Mouse (Mus musculus): ENCODE data around the gene Sesn2. TPM values are rescaled to one million over a fixed set of nuclear protein-coding genes. Genes with fewer than 3 reads are reported as not detected.
A peak's percentile ranks its signal among the peaks of the same experiment; 100 is the strongest.
"Not testable (repeated sequence)": the region's sequence is repeated elsewhere in the genome, so short reads cannot be mapped to it uniquely, and the experiment has no call there.

The Sesn2 gene
- 10.2 and 10.3 TPM in 2 replicates for polyA plus RNA-seq (2016; fragmentation: Nextera tagmentation; extraction: Ambion mirVana)

DNA sequence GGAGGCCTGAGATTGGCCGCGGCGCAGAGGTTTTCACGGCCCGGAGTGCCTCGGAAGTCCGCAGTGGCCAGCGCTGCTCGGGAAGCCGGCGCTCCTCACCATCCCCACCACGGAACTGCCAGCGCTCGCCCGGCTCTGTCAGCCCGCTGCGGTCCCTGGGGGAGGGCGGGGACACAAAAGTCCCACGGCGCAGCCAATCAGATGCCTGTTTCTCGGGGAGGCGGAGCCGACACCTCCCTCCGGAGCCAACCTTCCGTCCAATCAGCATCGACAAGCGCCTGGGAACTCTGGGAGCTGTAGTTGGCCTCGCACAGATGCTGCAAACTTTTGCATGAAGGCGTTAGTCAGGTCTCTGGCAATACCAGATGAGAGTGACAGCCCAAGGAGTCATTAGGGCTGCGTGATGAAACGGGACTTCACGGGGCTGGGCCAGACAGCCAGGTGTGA lies at the start of gene Sesn2:
Gene Sesn2, minus strand, starts transcription at position 150 of the 447 bp plus-strand sequence.
- Histone ChIP-seq H3K9me3 (no peaks in the 10 kb centered on the region), H3K4me1 (peaks cover 10% of the 10 kb centered on the region), H3K27ac (0 out of 2 replicates have a peak within 1 kb of the TSS, but pooled peaks have one; percentile 26), H3K4me2 (replicated peaks) (peak within 1 kb of the TSS; percentile 92), H3K27me3 (replicated peaks) (no peaks in the 10 kb centered on the region), H3K9ac (peak within 1 kb of the TSS; percentile 73), H3K4me3 (peak within 1 kb of the TSS; percentile 71), H3K36me3 (no peaks in the 10 kb centered on the region)
- under 1% methylated on average over 32 of the region's 32 CpGs for WGBS
- ATAC-seq (ENCODE audit: low FRiP score, low read depth), result peak; percentile 90

- not testable (repeated sequence) for H3K4me3 ChIP-seq; H3K4me1 ChIP-seq; H3K4me2 ChIP-seq (replicated peaks); H3K27ac ChIP-seq; H3K27me3 ChIP-seq (replicated peaks); ATAC-seq (ENCODE audit: low FRiP score, low read depth); H3K9me3 ChIP-seq; H3K9ac ChIP-seq
- 87% methylated on average over 7 of the region's 7 CpGs for WGBS
- H3K36me3 ChIP-seq, result peaks cover 42% of the 10 kb centered on the region
Measured at GRCm38 (mm10) chr4:132555550-132555949, 45.2 kb upstream of the Sesn2 start.

- no peak overlapping the region for H3K4me3 ChIP-seq
- no peaks in the 10 kb centered on the region for H3K27me3 ChIP-seq (replicated peaks)
- no peak for ATAC-seq (ENCODE audit: low FRiP score, low read depth)
- no peak overlapping the region for H3K27ac ChIP-seq
- no peaks in the 10 kb centered on the region for H3K9me3 ChIP-seq
- no peak overlapping the region for H3K9ac ChIP-seq
- no peak overlapping the region for H3K4me2 ChIP-seq (replicated peaks)
- no peaks in the 10 kb centered on the region for H3K4me1 ChIP-seq
- H3K36me3 ChIP-seq, result peaks cover 50% of the 10 kb centered on the region
- 87% methylated on average over 8 of the region's 8 CpGs for WGBS
Measured at GRCm38 (mm10) chr4:132554653-132555052, 44.4 kb upstream of the Sesn2 start.

- Histone ChIP-seq H3K9ac (no peak overlapping the region), H3K4me1 (no peaks in the 10 kb centered on the region), H3K9me3 (no peaks in the 10 kb centered on the region), H3K27ac (no peak overlapping the region), H3K4me3 (no peak overlapping the region), H3K27me3 (replicated peaks) (no peaks in the 10 kb centered on the region), H3K4me2 (replicated peaks) (no peak overlapping the region), H3K36me3 (peaks cover 54% of the 10 kb centered on the region)
- no peak for ATAC-seq (ENCODE audit: low FRiP score, low read depth)
- WGBS, result 74% methylated on average over 5 of the region's 5 CpGs
Measured at GRCm38 (mm10) chr4:132554221-132554620, 43.9 kb upstream of the Sesn2 start.

DNA sequence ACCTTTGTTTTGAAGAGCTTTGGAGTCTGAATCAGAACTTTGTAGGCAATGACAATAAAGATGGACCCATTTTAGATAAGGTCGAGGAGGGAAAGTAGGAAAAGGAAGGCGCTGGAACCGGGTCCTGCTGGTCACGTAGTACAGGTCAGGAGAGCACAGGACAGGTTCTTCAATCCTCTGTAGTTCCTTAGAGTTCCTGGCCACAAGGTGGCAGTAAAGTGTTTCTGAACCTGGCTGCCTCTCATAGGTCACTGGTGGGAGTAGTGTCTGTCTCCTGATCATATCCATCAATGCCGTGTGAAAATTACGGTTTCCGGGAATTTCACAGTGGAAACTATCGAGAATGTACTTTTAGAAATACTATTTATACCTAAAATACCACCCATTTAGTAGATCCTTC lies 35.5 kb upstream of the Sesn2 start:
- no peak overlapping the region for H3K4me2 ChIP-seq (replicated peaks)
- WGBS, result 51% methylated on average over 8 of the region's 8 CpGs
- H3K9me3 ChIP-seq, result no peaks in the 10 kb centered on the region
- H3K9ac ChIP-seq, result no peak overlapping the region
- no peak overlapping the region for H3K4me3 ChIP-seq
- peaks cover 93% of the 10 kb centered on the region for H3K36me3 ChIP-seq
- H3K4me1 ChIP-seq, result no peaks in the 10 kb centered on the region
- no peak overlapping the region for H3K27ac ChIP-seq
- H3K27me3 ChIP-seq (replicated peaks), result no peaks in the 10 kb centered on the region
- no peak for ATAC-seq (ENCODE audit: low FRiP score, low read depth)

GRCm38 (mm10) chr4:132542724-132543123 lies 32.4 kb upstream of the Sesn2 start:
- no peak for ATAC-seq (ENCODE audit: low FRiP score, low read depth)
- 58% methylated on average over 1 of the region's 1 CpGs for WGBS
- H3K27ac ChIP-seq, result no peak overlapping the region

DNA sequence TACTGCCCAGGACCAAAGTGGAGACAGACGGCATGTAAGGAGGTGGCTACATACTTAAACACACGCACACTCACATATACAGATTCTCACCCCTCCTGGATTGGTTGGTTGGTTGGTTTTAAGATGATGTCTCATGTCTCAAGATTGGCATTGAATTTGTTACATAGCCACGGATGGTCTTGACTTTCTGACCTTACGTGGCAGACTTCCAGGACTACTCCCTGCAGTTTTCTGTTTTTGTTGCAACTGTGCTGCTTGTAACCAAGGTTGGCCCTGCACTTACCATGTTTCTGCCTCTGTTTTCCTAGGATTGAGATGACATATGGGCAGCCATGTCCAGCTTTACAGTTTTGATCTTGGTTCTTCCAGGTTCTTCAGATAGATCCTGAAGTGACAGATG lies 31.1 kb upstream of the Sesn2 start:
- WGBS, result 96% methylated on average over 4 of the region's 4 CpGs
- H3K4me2 ChIP-seq (replicated peaks), result no peak overlapping the region
- no peak overlapping the region for H3K9ac ChIP-seq

More at GRCm38 (mm10) chr4:132542724-132543123, 32.4 kb upstream of the Sesn2 start:
- Histone ChIP-seq H3K36me3 (peaks cover 79% of the 10 kb centered on the region), H3K4me1 (no peaks in the 10 kb centered on the region), H3K4me2 (replicated peaks) (no peak overlapping the region), H3K4me3 (no peak overlapping the region), H3K27me3 (replicated peaks) (no peaks in the 10 kb centered on the region), H3K9ac (no peak overlapping the region), H3K9me3 (no peaks in the 10 kb centered on the region)

GRCm38 (mm10) chr4:132539481-132539880 lies 29.2 kb upstream of the Sesn2 start:
- Histone ChIP-seq H3K4me3 (no peak overlapping the region), H3K9me3 (no peaks in the 10 kb centered on the region), H3K27me3 (replicated peaks) (no peaks in the 10 kb centered on the region), H3K36me3 (peaks cover 48% of the 10 kb centered on the region), H3K4me1 (peaks cover 16% of the 10 kb centered on the region), H3K4me2 (replicated peaks) (no peak overlapping the region), H3K27ac (no peak overlapping the region), H3K9ac (no peak overlapping the region)
- ATAC-seq (ENCODE audit: low FRiP score, low read depth), result no peak
- 96% methylated on average over 5 of the region's 5 CpGs for WGBS

More for the DNA sequence above, 31.1 kb upstream of the Sesn2 start:
- peaks cover 65% of the 10 kb centered on the region for H3K36me3 ChIP-seq
- no peaks in the 10 kb centered on the region for H3K27me3 ChIP-seq (replicated peaks)
- H3K4me1 ChIP-seq, result peaks cover 11% of the 10 kb centered on the region
- H3K9me3 ChIP-seq, result no peaks in the 10 kb centered on the region
- H3K27ac ChIP-seq, result no peak overlapping the region
- H3K4me3 ChIP-seq, result no peak overlapping the region
- ATAC-seq (ENCODE audit: low FRiP score, low read depth), result no peak

GRCm38 (mm10) chr4:132535406-132536121 lies 25.3 kb upstream of the Sesn2 start, which contains the start of gene Dnajc8:
TSS of gene Dnajc8 (plus strand) at chr4:132535550.
- WGBS, result under 1% methylated on average over 60 of the region's 60 CpGs
- peak; percentile 67; the same call in 1 of the 2 replicates for ATAC-seq (ENCODE audit: low FRiP score, low read depth)
- peaks cover 35% of the 10 kb centered on the region for H3K4me1 ChIP-seq
- H3K36me3 ChIP-seq, result peaks cover 19% of the 10 kb centered on the region
- H3K27me3 ChIP-seq (replicated peaks), result no peaks in the 10 kb centered on the region
- peak within 1 kb of the TSS; percentile 74; the same call in 1 of the 2 replicates for H3K27ac ChIP-seq
- H3K9ac ChIP-seq, result peak within 1 kb of the TSS; percentile 89
- peak within 1 kb of the TSS; percentile 90 for H3K4me2 ChIP-seq (replicated peaks)
- no peaks in the 10 kb centered on the region for H3K9me3 ChIP-seq
- H3K4me3 ChIP-seq, result peak within 1 kb of the TSS; percentile 93

- peak; percentile 89 for ATAC-seq (ENCODE audit: low FRiP score, low read depth)
- peaks cover 35% of the 10 kb centered on the region for H3K4me1 ChIP-seq
- H3K9ac ChIP-seq, result peak within 1 kb of the TSS; percentile 92
- peaks cover 21% of the 10 kb centered on the region for H3K36me3 ChIP-seq
- peak within 1 kb of the TSS; percentile 72 for H3K4me3 ChIP-seq
- peak within 1 kb of the TSS; percentile 90 for H3K4me2 ChIP-seq (replicated peaks)
- no peaks in the 10 kb centered on the region for H3K9me3 ChIP-seq
- no peaks in the 10 kb centered on the region for H3K27me3 ChIP-seq (replicated peaks)
- H3K27ac ChIP-seq, result peak within 1 kb of the TSS; percentile 86
- under 1% methylated on average over 63 of the region's 63 CpGs for WGBS
Measured at GRCm38 (mm10) chr4:132532981-132533916, 22.9 kb upstream of the Sesn2 start, which contains the start of gene Atpif1. TSS of gene Atpif1 (minus strand) at chr4:132533659.

DNA sequence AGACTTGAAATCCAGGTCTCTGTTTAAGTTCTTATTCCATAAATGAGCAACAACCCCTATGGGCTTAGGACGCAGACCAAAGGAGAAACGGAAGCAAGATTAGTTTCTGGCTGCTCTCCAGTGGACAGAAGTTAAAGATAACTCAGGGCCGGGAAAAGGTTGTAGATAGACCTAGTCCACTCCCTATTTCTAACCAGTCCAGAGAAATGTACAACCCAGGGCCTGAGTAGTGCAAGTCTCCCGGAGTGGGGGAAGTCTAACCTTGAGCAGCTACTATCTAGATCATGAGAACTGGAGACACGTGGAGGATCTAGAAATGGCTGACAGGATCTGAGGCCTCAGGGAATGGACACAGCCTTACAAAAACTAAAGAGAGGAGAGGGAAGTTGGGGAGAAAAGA lies 22.2 kb upstream of the Sesn2 start:
- Histone ChIP-seq H3K9me3 (no peaks in the 10 kb centered on the region), H3K4me1 (peaks cover 35% of the 10 kb centered on the region), H3K9ac (peak overlapping the region; percentile 92), H3K4me2 (replicated peaks) (peak overlapping the region; percentile 90), H3K27me3 (replicated peaks) (no peaks in the 10 kb centered on the region), H3K27ac (no peak overlapping the region), H3K36me3 (peaks cover 20% of the 10 kb centered on the region), H3K4me3 (peak overlapping the region; percentile 72)
- ATAC-seq (ENCODE audit: low FRiP score, low read depth), result peak; percentile 3; the same call in 1 of the 2 replicates
- 46% methylated on average over 5 of the region's 5 CpGs for WGBS

Measured in neural tube, embryonic 12.5 days (tissue).